Mouse (Mus musculus) forebrain, postnatal 0 days (tissue): ENCODE measurements around the gene Rcc1. TPM values are rescaled to one million over a fixed set of nuclear protein-coding genes. Genes with fewer than 3 reads are reported as not detected.
A peak's percentile ranks its signal among the peaks of the same experiment; 100 is the strongest.

Experiments used
- ATAC-seq: fragments of 200-750 bp; cut with Nextera tagmentation; 2 replicates; pipeline ENCODE4 v1.8.0; 2017; ENCODE audit warnings: mild to moderate bottlenecking, moderate library complexity
- DNase-seq: peaks from one replicate; pipeline ENCODE4 v3.0.0-alpha.2; 2015
- H3K27ac ChIP-seq: fragments of 300-500 bp; sonication (generic); 2 replicates; pipeline ENCODE4 v1.5.1; 2014; ENCODE audit warnings: low read depth, mild to moderate bottlenecking, antibody characterized with exemption, low read length, moderate library complexity, mixed read lengths
- H3K27me3 ChIP-seq: fragments of 300-500 bp; sonication (generic); 2 replicates; pipeline ENCODE4 v1.6.1; 2014; ENCODE audit warnings: mild to moderate bottlenecking, low read length, mixed read lengths; ENCODE audit not compliant: insufficient read depth
- H3K36me3 ChIP-seq: fragments of 300-500 bp; sonication (generic); 2 replicates; pipeline ENCODE4 v1.6.1; 2014; ENCODE audit warnings: mild to moderate bottlenecking, moderate library complexity; ENCODE audit not compliant: insufficient read depth
- H3K4me1 ChIP-seq: fragments of 300-500 bp; sonication (generic); 2 replicates; pipeline ENCODE4 v1.6.1; 2014; ENCODE audit warnings: antibody characterized with exemption; ENCODE audit not compliant: insufficient read depth
- H3K4me2 ChIP-seq: fragments of 300-500 bp; sonication (generic); 2 replicates; pipeline ENCODE4 v1.6.1; 2014; ENCODE audit warnings: low read depth, mild to moderate bottlenecking, moderate library complexity
- H3K4me3 ChIP-seq: fragments of 300-500 bp; sonication (generic); 2 replicates; pipeline ENCODE4 v1.5.1; 2014; ENCODE audit warnings: low read depth, low read length, mixed read lengths
- H3K9ac ChIP-seq: fragments of 300-500 bp; sonication (generic); 2 replicates; pipeline ENCODE4 v1.6.1; 2014; ENCODE audit warnings: mild to moderate bottlenecking
- H3K9me3 ChIP-seq: fragments of 300-500 bp; sonication (generic); 2 replicates; pipeline ENCODE4 v1.6.1; 2016; ENCODE audit warnings: low read length
- CTCF ChIP-seq: sonication (generic); IDR thresholded peaks from 2 replicates; pipeline ENCODE4 v1.5.1; 2016; ENCODE audit warnings: antibody characterized with exemption, control low read depth, low read depth
- WGBS: fragments of 180-500 bp; shearing (Covaris S2); extraction: QIAGEN DNeasy Blood & Tissue Kit; methylation state at CpG from one replicate; pipeline ENCODE4 v1.1.7; 2014; 5-methylcytosine and 5-hydroxymethylcytosine counted together
- polyA plus RNA-seq: library from polyadenylated mRNA; unstranded; fragments of >200 nt; fragmentation: Nextera tagmentation; extraction: Ambion mirVana; gene quantifications from 2 replicates; pipeline ENCODE4 v1.2.1, GENCODE M21; 2015
- total RNA-seq: library from RNA; depleted of rRNA; stranded (reverse); fragments of >200 nt; gene quantifications from 2 replicates; pipeline ENCODE4 v1.2.3, GENCODE M21; 2014

Gene Rcc1
- total and polyA plus RNA-seq, 2 experiments from 2014 or later: 22.4 to 23.3 TPM

GRCm38 (mm10) chr4:132332880-132333279 is 20.5 kb downstream of the Rcc1 start:
- WGBS: 91% methylated on average over 6 of the region's 6 CpGs
- DNase-seq (no peak), ATAC-seq (no peak)
- peaks cover 31% of the 10 kb centered on the region for H3K36me3 ChIP-seq
- no peak overlapping the region for H3K9ac ChIP-seq
- peaks cover 7% of the 10 kb centered on the region; the same call in 1 of the 2 replicates for H3K4me1 ChIP-seq
- no peak overlapping the region for H3K4me3 ChIP-seq
- H3K4me2 ChIP-seq: no peak overlapping the region
- no peaks in the 10 kb centered on the region for H3K9me3 ChIP-seq
- TF ChIP-seq CTCF: no peak
- H3K27me3 ChIP-seq: no peaks in the 10 kb centered on the region
- H3K27ac ChIP-seq: no peak overlapping the region

DNA sequence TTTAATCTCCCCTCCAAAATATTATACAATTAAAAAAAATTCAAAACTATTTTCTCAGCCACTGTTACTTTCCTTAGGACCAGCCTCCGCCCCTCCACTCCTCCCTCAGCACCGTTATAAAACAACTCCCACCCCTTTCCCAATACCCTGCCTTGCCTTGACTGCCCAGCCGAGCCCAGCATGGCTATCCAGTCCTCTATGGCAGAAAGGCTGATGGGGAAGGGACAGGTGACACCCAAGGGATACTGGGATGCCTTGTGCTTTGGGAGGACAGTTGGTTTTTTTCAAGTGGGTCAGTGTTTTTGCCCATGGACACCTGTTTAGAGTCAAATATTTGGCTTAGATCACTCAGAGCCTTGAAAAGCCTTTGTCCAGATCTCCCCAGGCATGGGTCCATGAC is 21.4 kb downstream of the Rcc1 start:
- Histone ChIP-seq H3K9me3 (no peaks in the 10 kb centered on the region), H3K4me3 (no peak overlapping the region), H3K27me3 (no peaks in the 10 kb centered on the region), H3K4me1 (peaks cover 7% of the 10 kb centered on the region; the same call in 1 of the 2 replicates), H3K36me3 (peaks cover 31% of the 10 kb centered on the region), H3K4me2 (no peak overlapping the region), H3K27ac (no peak overlapping the region), H3K9ac (no peak overlapping the region)
- DNase-seq (no peak), ATAC-seq (no peak)
- TF ChIP-seq CTCF: no peak
- 62% methylated on average over 3 of the region's 3 CpGs for WGBS

- H3K4me3 ChIP-seq: peak overlapping the region; percentile 83
- no peaks in the 10 kb centered on the region for H3K27me3 ChIP-seq
- H3K36me3 ChIP-seq: peaks cover 23% of the 10 kb centered on the region
- 6% methylated on average over 10 of the region's 10 CpGs for WGBS
- peak overlapping the region; percentile 84 for H3K27ac ChIP-seq
- peaks cover 7% of the 10 kb centered on the region; the same call in 1 of the 2 replicates for H3K4me1 ChIP-seq
- ATAC-seq (no peak), DNase-seq (no peak)
- no peaks in the 10 kb centered on the region for H3K9me3 ChIP-seq
- H3K4me2 ChIP-seq: peak overlapping the region; percentile 73
- peak overlapping the region; percentile 91 for H3K9ac ChIP-seq
- TF ChIP-seq CTCF: no peak
These were observed 23.5 kb downstream of the Rcc1 start for GRCm38 (mm10) chr4:132329835-132330354.

GRCm38 (mm10) chr4:132329115-132329834 is 24.1 kb downstream of the Rcc1 start, which contains the start of gene Trnau1ap:
Gene Trnau1ap (minus strand): TSS chr4:132329538.
- Histone ChIP-seq H3K4me2 (peak within 1 kb of the TSS; percentile 73), H3K9ac (peak within 1 kb of the TSS; percentile 91), H3K36me3 (peaks cover 23% of the 10 kb centered on the region), H3K4me1 (peaks cover 7% of the 10 kb centered on the region; the same call in 1 of the 2 replicates), H3K27ac (peak within 1 kb of the TSS; percentile 84), H3K4me3 (peak within 1 kb of the TSS; percentile 83), H3K27me3 (no peaks in the 10 kb centered on the region), H3K9me3 (no peaks in the 10 kb centered on the region)
- TF ChIP-seq CTCF: peak; percentile 33; the same call in 1 of the 2 replicates
- DNase-seq: peak; percentile 90
- peak; percentile 95 for ATAC-seq
- WGBS: under 1% methylated on average over 52 of the region's 52 CpGs

DNA sequence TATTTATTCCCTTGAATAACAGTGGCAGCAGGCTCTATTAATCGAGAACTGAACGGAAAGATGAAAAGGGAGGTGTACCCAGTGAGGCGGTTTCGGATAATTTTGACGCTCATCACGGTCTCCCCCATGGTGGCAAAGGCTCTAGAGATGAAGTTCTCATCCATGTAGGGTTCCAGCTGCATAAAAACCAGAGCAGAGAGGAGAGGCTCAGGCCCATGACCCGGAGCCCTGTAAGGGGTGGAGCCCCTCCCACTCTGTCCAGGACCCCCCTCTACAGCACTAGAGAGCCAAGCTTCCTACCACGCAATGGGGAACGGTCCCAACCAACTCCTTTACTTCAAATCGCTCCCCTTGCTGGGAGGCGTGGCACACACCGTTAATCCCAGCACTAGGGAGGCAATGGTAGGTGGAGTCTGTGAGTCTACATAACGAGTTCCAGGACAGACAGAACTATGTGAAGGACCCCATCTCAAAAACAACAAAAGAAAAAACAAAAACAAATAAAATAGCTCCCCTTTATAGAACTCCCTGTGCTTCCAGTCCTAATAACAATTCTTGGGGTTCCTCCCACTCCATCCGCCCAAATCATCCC is 24.9 kb downstream of the Rcc1 start:
- H3K9ac ChIP-seq: peak overlapping the region; percentile 91
- no peak for TF ChIP-seq CTCF
- no peak for ATAC-seq
- no peaks in the 10 kb centered on the region for H3K9me3 ChIP-seq
- H3K36me3 ChIP-seq: peaks cover 23% of the 10 kb centered on the region
- H3K4me3 ChIP-seq: peak overlapping the region; percentile 83
- peak overlapping the region; percentile 73 for H3K4me2 ChIP-seq
- no peak overlapping the region; the same call in 1 of the 2 replicates for H3K27ac ChIP-seq
- peak; percentile 2 for DNase-seq
- H3K4me1 ChIP-seq: peaks cover 7% of the 10 kb centered on the region; the same call in 1 of the 2 replicates
- 39% methylated on average over 14 of the region's 14 CpGs for WGBS
- no peaks in the 10 kb centered on the region for H3K27me3 ChIP-seq

DNA sequence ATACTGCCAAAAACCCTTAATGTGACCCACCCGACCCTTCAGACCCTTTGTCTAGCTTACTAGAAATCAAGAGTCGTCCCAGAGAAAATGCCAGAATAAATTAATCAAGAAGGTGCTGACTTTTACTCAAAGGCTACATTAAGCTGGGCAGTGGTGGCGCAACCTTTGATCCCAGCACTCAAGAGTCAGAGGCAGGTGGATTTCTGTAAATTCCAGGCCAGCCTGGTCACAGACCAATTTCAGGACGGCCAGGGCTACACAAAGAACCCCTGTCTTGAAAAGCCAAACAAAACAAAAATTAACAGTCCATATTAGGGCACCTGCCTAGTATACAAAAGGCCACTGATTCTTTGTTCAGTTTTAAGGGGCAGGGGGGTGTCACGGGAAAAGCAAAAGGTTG is 26.9 kb downstream of the Rcc1 start:
- DNase-seq: no peak
- no peak overlapping the region for H3K9ac ChIP-seq
- ATAC-seq: no peak
- TF ChIP-seq CTCF: no peak
- no peaks in the 10 kb centered on the region for H3K9me3 ChIP-seq
- H3K4me3 ChIP-seq: no peak overlapping the region
- H3K27ac ChIP-seq: no peak overlapping the region
- peaks cover 22% of the 10 kb centered on the region for H3K36me3 ChIP-seq
- H3K4me2 ChIP-seq: no peak overlapping the region
- 71% methylated on average over 5 of the region's 5 CpGs for WGBS
- peaks cover 7% of the 10 kb centered on the region; the same call in 1 of the 2 replicates for H3K4me1 ChIP-seq
- no peaks in the 10 kb centered on the region for H3K27me3 ChIP-seq

DNA sequence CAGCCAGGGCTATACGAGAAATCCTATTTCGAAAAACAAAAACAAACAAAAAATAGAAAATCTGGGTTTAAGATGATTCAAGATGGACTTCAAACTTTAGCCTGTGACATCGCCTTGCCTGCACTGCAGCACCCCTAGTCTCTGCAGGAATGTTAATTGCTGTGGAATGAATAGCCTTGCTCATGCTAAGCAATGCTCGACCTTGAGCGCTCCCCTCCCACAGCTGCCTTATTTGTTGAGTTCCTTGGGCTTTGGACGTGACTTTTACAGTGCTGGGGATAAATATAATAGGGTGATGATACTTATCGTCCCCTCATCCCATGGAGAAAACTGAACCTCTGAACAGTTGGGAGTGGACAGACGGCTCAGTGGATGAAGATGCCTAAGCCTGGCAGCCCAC is 37.7 kb downstream of the Rcc1 start:
- WGBS: 83% methylated on average over 8 of the region's 8 CpGs
- ATAC-seq: no peak
- no peaks in the 10 kb centered on the region for H3K9me3 ChIP-seq
- no peak for TF ChIP-seq CTCF
- H3K36me3 ChIP-seq: peaks cover 62% of the 10 kb centered on the region
- H3K27ac ChIP-seq: no peak overlapping the region
- no peak overlapping the region for H3K9ac ChIP-seq
- H3K4me1 ChIP-seq: peaks cover under 1% of the 10 kb centered on the region; the same call in 1 of the 2 replicates
- no peaks in the 10 kb centered on the region for H3K27me3 ChIP-seq
- H3K4me3 ChIP-seq: no peak overlapping the region
- no peak for DNase-seq
- no peak overlapping the region for H3K4me2 ChIP-seq
